Mouse (Mus musculus): ENCODE results near the gene Bcl2a1c. TPM values are rescaled to one million over a fixed set of nuclear protein-coding genes. Genes with fewer than 3 reads are reported as not detected.
"Not testable (repeated sequence)": the region's sequence is repeated elsewhere in the genome, so short reads cannot be mapped to it uniquely, and the experiment has no call there.

Gene Bcl2a1c
- total and polyA plus RNA-seq, 3 experiments: not detected

DNA sequence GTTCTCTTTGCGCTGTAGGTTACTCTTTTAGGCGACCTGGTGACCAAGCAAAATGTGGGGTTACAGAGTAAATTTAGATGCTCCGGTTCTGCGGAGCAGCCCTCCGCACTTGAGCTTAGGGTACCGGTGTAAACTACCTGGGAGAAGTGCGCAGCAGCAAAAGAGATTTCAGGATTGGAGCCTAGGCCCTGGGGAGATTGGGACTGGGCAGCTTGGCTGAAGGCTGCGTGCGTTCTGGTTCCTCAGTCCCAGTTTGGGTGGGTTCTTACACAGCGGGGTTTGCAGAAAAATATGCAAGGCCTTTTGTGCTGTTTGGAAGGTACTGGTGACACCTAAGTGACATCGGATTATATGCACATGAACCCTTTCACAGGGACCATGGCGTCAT is 38.5 kb downstream of the Bcl2a1c start:
- no peak for ATAC-seq (ENCODE audit: extremely low read depth, insufficient number of reproducible peaks, low FRiP score, poor library complexity, severe bottlenecking)
- Histone ChIP-seq H3K27me3 (ENCODE audit: insufficient read depth, low read length) (no peaks in the 10 kb centered on the region; the same call in 1 of the 2 replicates), H3K9me3 (replicated peaks) (no peaks in the 10 kb centered on the region), H3K4me1 (ENCODE audit: insufficient read depth, low read depth, low read length) (no peaks in the 10 kb centered on the region), H3K36me3 (replicated peaks) (no peaks in the 10 kb centered on the region), H3K4me3 (ENCODE audit: low read depth, low read length) (no peak overlapping the region)
- TF ChIP-seq TAL1 (conservative IDR thresholded peaks at IDR 0.05; ENCODE audit: low read depth, low read length): no peak
- TF ChIP-seq GATA2 (IDR thresholded peaks at IDR 0.05; ENCODE audit: borderline replicate concordance, low read depth, low read length): no peak
- no peak for TF ChIP-seq POLR2AphosphoS5 (IDR thresholded peaks at IDR 0.05; ENCODE audit: insufficient replicate concordance, low read depth, low read length)
- TF ChIP-seq CTCF (IDR thresholded peaks at IDR 0.05; ENCODE audit: low read depth, low read length): no peak
- TF ChIP-seq GATA1 (IDR thresholded peaks at IDR 0.05; ENCODE audit: borderline replicate concordance, low read length): no peak
- no peak for DNase-seq (ENCODE audit: low spot score)

DNA sequence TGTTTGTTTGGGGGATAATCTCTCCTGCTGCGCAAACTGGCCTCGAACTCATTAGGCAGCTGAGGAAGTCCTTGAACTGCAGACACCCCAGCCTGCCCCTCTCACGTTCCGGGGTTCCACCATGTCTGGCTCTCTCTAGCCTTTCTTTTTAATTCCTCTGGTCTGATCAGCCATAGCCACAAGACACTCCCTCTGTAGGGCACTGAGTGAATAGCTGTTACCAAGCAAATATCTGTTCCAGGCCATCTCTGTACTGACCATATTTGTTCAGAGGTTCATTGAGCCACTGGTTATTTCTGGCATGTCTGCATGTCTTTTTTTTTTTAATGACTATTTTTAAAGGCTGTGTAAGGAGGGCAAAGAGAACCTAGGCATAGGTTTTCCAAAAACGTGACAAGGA is 39.5 kb downstream of the Bcl2a1c start:
- H3K4me3 ChIP-seq (ENCODE audit: low read depth, low read length); H3K27me3 ChIP-seq (ENCODE audit: insufficient read depth, low read length); H3K9me3 ChIP-seq (replicated peaks); H3K4me1 ChIP-seq (ENCODE audit: insufficient read depth, low read depth, low read length); DNase-seq (ENCODE audit: low spot score); H3K36me3 ChIP-seq (replicated peaks); ATAC-seq (ENCODE audit: extremely low read depth, insufficient number of reproducible peaks, low FRiP score, poor library complexity, severe bottlenecking): not testable (repeated sequence)

DNA sequence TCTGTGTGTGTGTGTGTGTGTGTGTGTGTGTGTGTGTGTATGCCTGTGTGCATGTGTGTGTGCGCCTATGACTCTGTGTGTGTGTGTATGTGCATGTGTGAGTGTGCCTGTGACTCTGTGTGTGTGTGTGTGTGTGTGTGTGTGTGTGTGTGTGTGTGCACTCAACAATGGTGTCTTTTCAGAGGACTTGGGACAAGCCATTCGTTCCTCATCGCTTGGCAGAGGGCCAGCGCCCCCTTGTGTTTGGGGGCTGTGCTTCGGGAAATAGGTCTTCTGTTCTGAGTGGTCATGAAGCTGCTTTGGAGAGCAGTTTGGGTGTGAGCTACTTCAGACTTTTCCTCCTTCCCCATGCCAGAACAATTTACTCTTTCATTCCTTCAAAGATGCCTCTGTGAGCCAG is 41.8 kb downstream of the Bcl2a1c start:
- not testable (repeated sequence) for H3K4me1 ChIP-seq (ENCODE audit: insufficient read depth, low read depth, low read length); H3K9me3 ChIP-seq (replicated peaks); H3K27me3 ChIP-seq (ENCODE audit: insufficient read depth, low read length); DNase-seq (ENCODE audit: low spot score); H3K4me3 ChIP-seq (ENCODE audit: low read depth, low read length)
- 0 out of 2 replicates have a peak, but pooled peaks have one; percentile 19 for ATAC-seq (ENCODE audit: extremely low read depth, insufficient number of reproducible peaks, low FRiP score, poor library complexity, severe bottlenecking)
- H3K36me3 ChIP-seq (replicated peaks): peaks cover 17% of the 10 kb centered on the region

DNA sequence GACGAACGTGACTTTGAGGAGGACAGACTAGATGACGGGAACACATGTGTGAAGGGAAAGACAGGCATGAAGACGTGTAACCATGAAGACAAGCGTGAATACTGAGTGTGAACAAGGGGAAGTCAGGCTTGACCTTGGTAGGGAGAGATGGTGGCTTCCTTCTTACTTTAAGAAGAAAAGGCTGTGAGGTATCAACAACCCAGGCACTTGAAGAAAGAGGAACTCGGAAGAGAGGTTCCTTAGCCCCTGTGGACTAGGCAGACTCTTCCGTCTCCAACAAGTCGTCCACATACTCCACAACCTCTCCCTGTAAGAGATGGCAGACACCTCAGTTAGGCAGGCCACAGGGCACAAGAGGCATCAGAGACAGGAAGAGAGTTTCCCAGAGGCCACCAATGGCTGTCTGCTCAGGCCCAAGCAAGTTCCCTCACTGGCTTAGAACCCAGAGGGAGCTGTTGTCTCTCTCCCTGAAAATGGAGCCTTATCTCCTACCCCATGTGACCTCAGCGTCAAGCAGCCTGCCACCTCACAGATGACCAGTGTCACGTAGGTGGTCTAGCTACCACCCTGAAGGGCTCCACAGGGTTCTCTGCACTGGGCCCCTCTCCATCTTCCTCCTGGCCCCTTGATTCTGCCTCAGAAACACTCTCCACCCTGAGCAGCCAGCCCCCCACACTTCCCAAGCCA is 45.5 kb downstream of the Bcl2a1c start:
- Histone ChIP-seq H3K4me3 (ENCODE audit: low read depth, low read length) (no peak overlapping the region), H3K9me3 (replicated peaks) (no peaks in the 10 kb centered on the region), H3K36me3 (replicated peaks) (peaks cover 50% of the 10 kb centered on the region), H3K4me1 (ENCODE audit: insufficient read depth, low read depth, low read length) (no peaks in the 10 kb centered on the region), H3K27me3 (ENCODE audit: insufficient read depth, low read length) (no peaks in the 10 kb centered on the region)
- DNase-seq (ENCODE audit: low spot score) (no peak), ATAC-seq (ENCODE audit: extremely low read depth, insufficient number of reproducible peaks, low FRiP score, poor library complexity, severe bottlenecking) (no peak)
- no peak for TF ChIP-seq CTCF (IDR thresholded peaks at IDR 0.05; ENCODE audit: low read depth, low read length)
- TF ChIP-seq GATA1 (IDR thresholded peaks at IDR 0.05; ENCODE audit: borderline replicate concordance, low read length): no peak
- TF ChIP-seq TAL1 (conservative IDR thresholded peaks at IDR 0.05; ENCODE audit: low read depth, low read length): no peak
- no peak for TF ChIP-seq GATA2 (IDR thresholded peaks at IDR 0.05; ENCODE audit: borderline replicate concordance, low read depth, low read length)
- TF ChIP-seq POLR2AphosphoS5 (IDR thresholded peaks at IDR 0.05; ENCODE audit: insufficient replicate concordance, low read depth, low read length): no peak

DNA sequence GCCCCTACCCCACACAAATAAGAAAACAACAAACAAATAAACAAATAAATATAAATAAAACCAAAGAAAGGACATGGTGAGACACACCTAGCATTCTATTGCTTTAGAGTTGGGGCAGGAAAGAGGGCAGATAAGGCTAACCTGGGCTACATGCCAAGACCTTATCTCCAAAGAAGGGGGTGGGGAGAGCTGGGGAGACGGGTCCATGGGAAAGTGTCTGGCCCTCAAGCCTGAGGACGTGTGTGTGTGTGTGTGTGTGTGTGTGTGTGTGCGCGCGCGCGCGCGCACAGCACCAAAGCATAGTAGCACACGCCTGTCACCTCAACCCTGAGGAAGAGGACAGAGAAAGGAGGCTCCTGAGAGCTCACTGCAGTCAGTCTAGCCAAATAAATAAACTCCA is 47.2 kb downstream of the Bcl2a1c start:
- H3K27me3 ChIP-seq (ENCODE audit: insufficient read depth, low read length): no peaks in the 10 kb centered on the region
- H3K36me3 ChIP-seq (replicated peaks): peaks cover 62% of the 10 kb centered on the region
- H3K4me3 ChIP-seq (ENCODE audit: low read depth, low read length): no peak overlapping the region
- ATAC-seq (ENCODE audit: extremely low read depth, insufficient number of reproducible peaks, low FRiP score, poor library complexity, severe bottlenecking): no peak
- no peak for DNase-seq (ENCODE audit: low spot score)
- no peak for TF ChIP-seq GATA1 (IDR thresholded peaks at IDR 0.05; ENCODE audit: borderline replicate concordance, low read length)
- TF ChIP-seq TAL1 (conservative IDR thresholded peaks at IDR 0.05; ENCODE audit: low read depth, low read length): no peak
- TF ChIP-seq CTCF (IDR thresholded peaks at IDR 0.05; ENCODE audit: low read depth, low read length): no peak
- TF ChIP-seq GATA2 (IDR thresholded peaks at IDR 0.05; ENCODE audit: borderline replicate concordance, low read depth, low read length): no peak
- TF ChIP-seq POLR2AphosphoS5 (IDR thresholded peaks at IDR 0.05; ENCODE audit: insufficient replicate concordance, low read depth, low read length): no peak
- no peaks in the 10 kb centered on the region for H3K9me3 ChIP-seq (replicated peaks)
- no peaks in the 10 kb centered on the region for H3K4me1 ChIP-seq (ENCODE audit: insufficient read depth, low read depth, low read length)

DNA sequence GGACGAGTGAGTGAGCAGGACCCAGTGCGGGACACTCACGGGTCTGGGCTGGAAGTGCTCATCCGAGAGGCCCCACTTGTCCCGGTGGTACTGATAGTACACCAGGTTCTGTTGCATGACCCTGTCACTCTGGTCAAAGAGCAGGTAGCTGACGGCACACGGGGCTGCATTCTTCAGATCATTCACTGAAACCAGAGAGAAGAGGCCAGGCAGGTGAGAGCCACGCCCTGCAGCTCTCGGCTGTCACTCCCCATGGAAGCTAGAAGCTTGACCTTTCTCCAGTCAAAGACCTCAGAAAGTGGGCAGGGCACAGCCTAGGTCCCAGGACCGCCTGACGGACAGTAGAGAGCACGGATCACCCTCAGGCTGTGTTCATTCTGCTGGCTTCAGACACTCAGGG is 49.9 kb downstream of the Bcl2a1c start:
- Histone ChIP-seq H3K4me1 (ENCODE audit: insufficient read depth, low read depth, low read length) (no peaks in the 10 kb centered on the region), H3K4me3 (ENCODE audit: low read depth, low read length) (no peak overlapping the region), H3K27me3 (ENCODE audit: insufficient read depth, low read length) (no peaks in the 10 kb centered on the region), H3K36me3 (replicated peaks) (peaks cover 83% of the 10 kb centered on the region), H3K9me3 (replicated peaks) (no peaks in the 10 kb centered on the region)
- TF ChIP-seq POLR2AphosphoS5 (IDR thresholded peaks at IDR 0.05; ENCODE audit: insufficient replicate concordance, low read depth, low read length) (no peak), TAL1 (conservative IDR thresholded peaks at IDR 0.05; ENCODE audit: low read depth, low read length) (no peak), GATA2 (IDR thresholded peaks at IDR 0.05; ENCODE audit: borderline replicate concordance, low read depth, low read length) (no peak), CTCF (IDR thresholded peaks at IDR 0.05; ENCODE audit: low read depth, low read length) (no peak), GATA1 (IDR thresholded peaks at IDR 0.05; ENCODE audit: borderline replicate concordance, low read length) (no peak)
- ATAC-seq (ENCODE audit: extremely low read depth, insufficient number of reproducible peaks, low FRiP score, poor library complexity, severe bottlenecking) (no peak), DNase-seq (ENCODE audit: low spot score) (no peak)

Other genes starting within 250 kb of the Bcl2a1c start
- gene Crtap, start 60.5 kb downstream of the Bcl2a1c start, total RNA-seq (2014; fragmentation: Nextera tagmentation): 14.9 and 17.9 TPM in 2 replicates
- gene Crtap, start 60.5 kb downstream of the Bcl2a1c start, total RNA-seq (2017): 11.0 and 12.6 TPM in 2 replicates
- gene Crtap, start 60.5 kb downstream of the Bcl2a1c start, polyA plus RNA-seq (2012): 5.5 and 7.6 TPM in 2 replicates
- 18.8 and 26.6 TPM in 2 replicates for gene Glb1, start 70.9 kb downstream of the Bcl2a1c start, total RNA-seq (2014; fragmentation: Nextera tagmentation)
- 21.0 and 21.9 TPM in 2 replicates for gene Glb1, start 70.9 kb downstream of the Bcl2a1c start, total RNA-seq (2017)
- 5.4 and 7.6 TPM in 2 replicates for gene Glb1, start 70.9 kb downstream of the Bcl2a1c start, polyA plus RNA-seq (2012)
- 4.6 and 6.2 TPM in 2 replicates for gene Tmppe, start 71.0 kb downstream of the Bcl2a1c start, total RNA-seq (2014; fragmentation: Nextera tagmentation)
- 7.7 and 9.8 TPM in 2 replicates for gene Tmppe, start 71.0 kb downstream of the Bcl2a1c start, total RNA-seq (2017)
- gene Tmppe, start 71.0 kb downstream of the Bcl2a1c start, polyA plus RNA-seq (2012): 3.5 and 4.6 TPM in 2 replicates
- gene Ccr4, start 174.8 kb downstream of the Bcl2a1c start, total RNA-seq (2014; fragmentation: Nextera tagmentation): not detected in 2 replicates
- gene Ccr4, start 174.8 kb downstream of the Bcl2a1c start, total RNA-seq (2017): not detected in 2 replicates
- gene Ccr4, start 174.8 kb downstream of the Bcl2a1c start, polyA plus RNA-seq (2012): not detected in 2 replicates
- gene C130032M10Rik, start 185.6 kb downstream of the Bcl2a1c start, total RNA-seq (2014; fragmentation: Nextera tagmentation): not detected in 2 replicates
- not detected in 2 replicates for gene C130032M10Rik, start 185.6 kb downstream of the Bcl2a1c start, total RNA-seq (2017)
- gene C130032M10Rik, start 185.6 kb downstream of the Bcl2a1c start, polyA plus RNA-seq (2012): not detected in 2 replicates
- gene Trim71, start 234.2 kb downstream of the Bcl2a1c start, total RNA-seq (2014; fragmentation: Nextera tagmentation): not detected in 2 replicates
- gene Trim71, start 234.2 kb downstream of the Bcl2a1c start, total RNA-seq (2017): 0.11 TPM in 1 of 2 replicates, not detected in the other
- gene Trim71, start 234.2 kb downstream of the Bcl2a1c start, polyA plus RNA-seq (2012): not detected in 2 replicates

All from G1E (cell line).